Mouse (Mus musculus) cortical plate, adult 2 months (tissue): ENCODE measurements around the gene Plppr2.

Source experiments
- CTCF ChIP-seq: fragments of 200-500 bp; IDR thresholded peaks from 2 replicates; pipeline ENCODE4 v1.5.1; 2011; ENCODE audit warnings: mild to moderate bottlenecking, control low read depth, low read length; ENCODE audit not compliant: insufficient read depth; ENCODE audit errors: extremely low read depth
- POLR2A ChIP-seq: fragments of 200-500 bp; IDR thresholded peaks from 2 replicates; pipeline ENCODE4 v1.6.1; 2011; ENCODE audit warnings: mild to moderate bottlenecking, low read length, control low read depth; ENCODE audit not compliant: insufficient read depth; ENCODE audit errors: extremely low read depth

DNA sequence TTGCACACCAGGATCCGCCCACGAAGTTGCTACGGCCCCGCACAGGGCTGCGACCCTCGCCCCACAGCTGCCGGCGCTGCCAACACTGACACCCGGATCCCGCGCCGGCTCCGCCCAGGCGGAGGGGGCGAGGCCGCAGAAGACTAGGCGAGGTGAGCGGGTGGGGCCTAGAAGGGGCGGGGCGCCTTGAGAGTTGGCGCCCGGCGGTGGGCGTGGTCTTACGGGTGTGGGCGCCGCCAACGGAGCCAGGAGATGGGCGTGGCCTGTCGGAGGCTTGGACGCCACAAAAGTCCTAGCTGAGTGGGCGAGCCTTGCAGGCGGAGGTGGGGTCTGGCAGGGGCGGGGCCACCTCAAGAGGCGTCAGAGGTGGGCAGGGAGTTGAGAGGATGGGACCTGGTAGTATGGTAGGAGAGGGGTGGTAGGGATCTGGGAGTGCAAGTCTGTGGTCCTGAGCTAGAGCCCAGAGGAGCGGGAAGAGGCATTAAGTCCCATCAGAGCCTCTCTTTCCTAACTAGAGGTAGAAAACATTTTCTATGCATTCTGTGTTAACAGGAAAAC is 18.7 kb upstream of the Plppr2 start, which contains the start of gene Rab3d:
- TF ChIP-seq POLR2A (no peak), CTCF (no peak)
